Mouse (Mus musculus) hindbrain, embryonic 11.5 days (tissue): ENCODE results near the gene Trim13. TPM values are rescaled to one million over a fixed set of nuclear protein-coding genes. Genes with fewer than 3 reads are reported as not detected.
A peak's percentile ranks its signal among the peaks of the same experiment; 100 is the strongest.
"Not testable (repeated sequence)": the region's sequence is repeated elsewhere in the genome, so short reads cannot be mapped to it uniquely, and the experiment has no call there.

Experiments used
- ATAC-seq: fragments of 200-750 bp; cut with Nextera tagmentation; 2 replicates; pipeline ENCODE4 v1.8.0; 2017; ENCODE audit warnings: mild to moderate bottlenecking, moderate TSS enrichment, moderate library complexity; ENCODE audit not compliant: low FRiP score
- DNase-seq: peaks from one replicate; pipeline ENCODE4 v3.0.0-alpha.2; 2015; ENCODE audit warnings: low spot score
- H3K27ac ChIP-seq: fragments of 300-500 bp; sonication (generic); 2 replicates; pipeline ENCODE4 v1.5.1; 2014; ENCODE audit warnings: mild to moderate bottlenecking, low read depth, low read length
- H3K27me3 ChIP-seq: fragments of 300-500 bp; sonication (generic); 2 replicates; pipeline ENCODE4 v1.6.1; 2014; ENCODE audit warnings: mild to moderate bottlenecking, low read length, moderate library complexity, mixed read lengths; ENCODE audit not compliant: control insufficient read depth, insufficient read depth
- H3K36me3 ChIP-seq: fragments of 300-500 bp; sonication (generic); 2 replicates; pipeline ENCODE4 v1.6.1; 2014; ENCODE audit warnings: mild to moderate bottlenecking, low read length, moderate library complexity, mixed read lengths; ENCODE audit not compliant: control insufficient read depth, insufficient read depth
- H3K4me1 ChIP-seq: fragments of 300-500 bp; sonication (generic); replicated peaks from 2 replicates; pipeline ENCODE4 v1.6.1; 2014; ENCODE audit warnings: low read length, mixed read lengths; ENCODE audit not compliant: control insufficient read depth, insufficient read depth
- H3K4me2 ChIP-seq: fragments of 300-500 bp; sonication (generic); replicated peaks from 2 replicates; pipeline ENCODE4 v1.6.1; 2014; ENCODE audit warnings: mild to moderate bottlenecking, low read depth, low read length
- H3K4me3 ChIP-seq: fragments of 300-500 bp; sonication (generic); 2 replicates; pipeline ENCODE4 v1.5.1; 2014; ENCODE audit warnings: low read depth, low read length
- H3K9ac ChIP-seq: fragments of 300-500 bp; sonication (generic); 2 replicates; pipeline ENCODE4 v1.6.1; 2014; ENCODE audit warnings: low read depth, low read length
- H3K9me3 ChIP-seq: fragments of 300-500 bp; sonication (generic); 2 replicates; pipeline ENCODE4 v1.6.1; 2016; ENCODE audit warnings: low read length; ENCODE audit not compliant: control insufficient read depth
- WGBS: fragments of 180-500 bp; shearing (Covaris S2); extraction: QIAGEN DNeasy Blood & Tissue Kit; methylation state at CpG from one replicate; pipeline ENCODE4 v1.1.7; 2014; 5-methylcytosine and 5-hydroxymethylcytosine counted together
- polyA plus RNA-seq: library from polyadenylated mRNA; unstranded; fragments of >200 nt; fragmentation: Nextera tagmentation; extraction: Ambion mirVana; gene quantifications from 2 replicates; pipeline ENCODE4 v1.2.1, GENCODE M21; 2014

The Trim13 gene
- polyA plus RNA-seq: 35.4 and 40.2 TPM in 2 replicates

- 48% methylated on average over 5 of the region's 5 CpGs for WGBS
- no peak within 1 kb of the TSS for H3K27ac ChIP-seq
- no peaks in the 10 kb centered on the region for H3K36me3 ChIP-seq
- peak within 1 kb of the TSS; percentile 67 for H3K4me2 ChIP-seq
- H3K9ac ChIP-seq: 0 out of 2 replicates have a peak within 1 kb of the TSS, but pooled peaks have one; percentile 87
- H3K27me3 ChIP-seq: no peaks in the 10 kb centered on the region
- ATAC-seq: no peak
- peak within 1 kb of the TSS; percentile 72; the same call in 1 of the 2 replicates for H3K4me3 ChIP-seq
- no peaks in the 10 kb centered on the region for H3K9me3 ChIP-seq
- DNase-seq: no peak
- H3K4me1 ChIP-seq: no peaks in the 10 kb centered on the region
These were observed at the start of gene Trim13 for GRCm38 (mm10) chr14:61597968-61598367. TSS of gene Trim13 (plus strand) at chr14:61598247.

- Histone ChIP-seq H3K27ac (no peak overlapping the region), H3K36me3 (no peaks in the 10 kb centered on the region), H3K4me3 (no peak overlapping the region), H3K4me2 (no peak overlapping the region), H3K27me3 (no peaks in the 10 kb centered on the region), H3K9me3 (no peaks in the 10 kb centered on the region), H3K9ac (no peak overlapping the region), H3K4me1 (no peaks in the 10 kb centered on the region)
- ATAC-seq: no peak
- no peak for DNase-seq
- WGBS: 88% methylated on average over 1 of the region's 1 CpGs
These were observed 49.4 kb upstream of the Trim13 start for GRCm38 (mm10) chr14:61548614-61549013.

DNA sequence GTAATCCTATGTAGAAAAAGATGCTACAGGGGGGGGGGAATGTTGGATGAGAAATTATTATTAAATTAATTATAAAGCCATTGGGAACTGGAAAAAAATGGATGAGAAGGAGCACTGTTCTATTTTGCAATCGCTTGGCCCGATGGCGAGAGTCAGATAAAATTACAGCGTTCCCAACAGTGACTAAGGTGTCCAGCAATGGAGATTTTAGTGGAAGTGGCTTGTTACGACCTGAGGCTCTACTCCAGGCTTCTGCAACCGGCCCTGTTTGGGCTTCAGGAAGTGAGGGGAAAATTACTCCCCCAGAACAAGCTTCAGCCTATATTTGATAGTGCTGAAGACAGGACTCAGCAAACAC is 42.1 kb upstream of the Trim13 start:
- 10% methylated on average over 6 of the region's 6 CpGs for whole genome bisulfite sequencing
- Histone ChIP-seq H3K4me1 (no peaks in the 10 kb centered on the region), H3K4me2 (peak overlapping the region; percentile 88), H3K4me3 (peak overlapping the region; percentile 53), H3K9me3 (no peaks in the 10 kb centered on the region), H3K27ac (peak overlapping the region; percentile 71; the same call in 1 of the 2 replicates), H3K9ac (peak overlapping the region; percentile 75), H3K27me3 (no peaks in the 10 kb centered on the region), H3K36me3 (no peaks in the 10 kb centered on the region)
- no peak for DNase-seq
- no peak; the same call in 1 of the 2 replicates for ATAC-seq

- H3K36me3 ChIP-seq: no peaks in the 10 kb centered on the region
These were observed 41.5 kb upstream of the Trim13 start, which contains the start of gene Spryd7 for GRCm38 (mm10) chr14:61556289-61557147. TSS of gene Spryd7 (minus strand) at chr14:61556886.

DNA sequence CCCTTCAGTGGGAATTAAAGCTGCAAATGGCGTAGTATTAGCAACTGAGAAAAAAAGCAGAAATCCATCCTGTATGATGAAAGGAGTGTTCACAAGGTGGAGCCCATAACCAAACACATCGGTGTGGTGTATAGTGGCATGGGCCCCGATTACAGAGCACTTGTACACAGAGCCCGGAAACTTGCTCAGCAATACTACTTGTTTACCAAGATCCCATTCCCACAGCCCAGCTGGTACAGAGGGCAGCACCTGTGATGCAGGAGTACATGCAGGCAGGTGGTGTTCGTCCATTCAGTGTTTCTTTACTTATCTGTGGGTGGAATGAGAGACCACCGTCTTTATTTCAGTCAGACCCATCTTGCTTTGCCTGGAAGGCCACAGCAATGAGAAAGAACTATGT is 39.1 kb upstream of the Trim13 start:
- Histone ChIP-seq H3K36me3 (no peaks in the 10 kb centered on the region), H3K27me3 (no peaks in the 10 kb centered on the region), H3K27ac (no peak overlapping the region), H3K9me3 (no peaks in the 10 kb centered on the region), H3K9ac (no peak overlapping the region), H3K4me2 (no peak overlapping the region), H3K4me1 (no peaks in the 10 kb centered on the region), H3K4me3 (no peak overlapping the region)
- no peak for DNase-seq
- whole genome bisulfite sequencing: 90% methylated on average over 6 of the region's 6 CpGs
- ATAC-seq: no peak

More at GRCm38 (mm10) chr14:61556289-61557147, 41.5 kb upstream of the Trim13 start, which contains the start of gene Spryd7:
- H3K9me3 ChIP-seq: no peaks in the 10 kb centered on the region
- under 1% methylated on average over 65 of the region's 72 CpGs for WGBS
- DNase-seq: peak; percentile 99
- peak; percentile 98 for ATAC-seq
- H3K27me3 ChIP-seq: no peaks in the 10 kb centered on the region
- peak within 1 kb of the TSS; percentile 75 for H3K9ac ChIP-seq
- H3K4me2 ChIP-seq: peak within 1 kb of the TSS; percentile 88
- H3K4me1 ChIP-seq: no peaks in the 10 kb centered on the region
- H3K4me3 ChIP-seq: peak within 1 kb of the TSS; percentile 53
- peak within 1 kb of the TSS; percentile 71 for H3K27ac ChIP-seq

GRCm38 (mm10) chr14:61559856-61560255 is 38.2 kb upstream of the Trim13 start:
- 75% methylated on average over 3 of the region's 3 CpGs for WGBS
- no peak for ATAC-seq

DNA sequence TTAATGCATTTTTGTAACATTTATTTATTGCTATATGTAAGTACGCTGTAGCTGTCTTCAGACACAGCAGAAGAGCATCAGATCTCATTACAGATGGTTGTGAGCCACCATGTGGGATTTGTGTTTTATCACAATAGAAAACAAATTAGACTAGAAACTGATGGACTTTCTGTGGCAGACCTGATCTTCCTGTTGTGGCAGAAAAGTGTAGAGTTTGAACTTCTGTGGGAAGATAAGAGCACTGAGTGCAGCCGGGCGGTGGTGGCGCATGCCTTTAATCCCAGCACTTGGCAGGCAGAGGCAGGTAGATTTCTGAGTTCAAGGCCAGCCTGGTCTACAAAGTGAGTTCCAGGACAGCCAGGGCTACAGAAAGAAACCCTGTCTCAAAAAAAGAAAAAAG is 31.8 kb upstream of the Trim13 start:
- not testable (repeated sequence) for DNase-seq, H3K9ac ChIP-seq, H3K9me3 ChIP-seq, H3K4me3 ChIP-seq, ATAC-seq, H3K27me3 ChIP-seq, H3K4me2 ChIP-seq, H3K27ac ChIP-seq, H3K36me3 ChIP-seq, H3K4me1 ChIP-seq
- WGBS: 93% methylated on average over 4 of the region's 4 CpGs

More at GRCm38 (mm10) chr14:61559856-61560255, 38.2 kb upstream of the Trim13 start:
- DNase-seq: no peak
- Histone ChIP-seq H3K4me1 (no peaks in the 10 kb centered on the region), H3K27ac (no peak overlapping the region), H3K36me3 (no peaks in the 10 kb centered on the region), H3K27me3 (no peaks in the 10 kb centered on the region), H3K4me3 (no peak overlapping the region), H3K9ac (no peak overlapping the region), H3K9me3 (no peaks in the 10 kb centered on the region), H3K4me2 (no peak overlapping the region)

GRCm38 (mm10) chr14:61569344-61569743 is 28.7 kb upstream of the Trim13 start:
- DNase-seq (no peak), ATAC-seq (no peak)
- no peak overlapping the region for H3K9ac ChIP-seq
- H3K4me2 ChIP-seq: no peak overlapping the region
- H3K27me3 ChIP-seq: no peaks in the 10 kb centered on the region
- no peaks in the 10 kb centered on the region for H3K4me1 ChIP-seq
- no peak overlapping the region for H3K27ac ChIP-seq
- no peak overlapping the region for H3K4me3 ChIP-seq
- no peaks in the 10 kb centered on the region for H3K36me3 ChIP-seq
- no peaks in the 10 kb centered on the region for H3K9me3 ChIP-seq
- 64% methylated on average over 2 of the region's 2 CpGs for WGBS

DNA sequence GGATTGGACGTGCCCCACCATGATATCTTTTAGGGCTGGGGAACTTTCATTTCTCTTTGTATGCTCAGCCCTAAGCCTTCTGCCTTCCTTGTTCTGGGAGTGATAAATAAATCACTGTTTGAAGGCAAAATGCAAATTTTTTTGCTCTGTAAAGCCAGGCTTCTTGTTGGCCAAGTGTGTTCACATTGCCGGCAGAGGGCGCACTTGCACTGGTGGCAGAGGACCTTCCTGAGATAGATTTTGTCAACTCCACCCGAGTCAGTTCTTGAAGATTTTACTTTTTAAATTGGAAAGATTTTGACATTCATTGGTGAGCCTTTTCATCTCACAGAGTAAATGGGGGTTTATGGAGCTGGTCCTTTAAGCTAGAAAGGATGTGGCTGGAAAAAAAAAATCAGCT is 26.7 kb upstream of the Trim13 start:
- no peaks in the 10 kb centered on the region for H3K9me3 ChIP-seq
- no peak overlapping the region for H3K4me2 ChIP-seq
- DNase-seq (peak; percentile 90), ATAC-seq (no peak)
- WGBS: 16% methylated on average over 4 of the region's 4 CpGs
- H3K27ac ChIP-seq: no peak overlapping the region
- no peaks in the 10 kb centered on the region for H3K27me3 ChIP-seq
- H3K4me1 ChIP-seq: no peaks in the 10 kb centered on the region
- H3K9ac ChIP-seq: no peak overlapping the region
- H3K36me3 ChIP-seq: no peaks in the 10 kb centered on the region
- no peak overlapping the region for H3K4me3 ChIP-seq
